Mouse (Mus musculus): ENCODE measurements around the gene Olfr372.

Olfr372 gene

DNA sequence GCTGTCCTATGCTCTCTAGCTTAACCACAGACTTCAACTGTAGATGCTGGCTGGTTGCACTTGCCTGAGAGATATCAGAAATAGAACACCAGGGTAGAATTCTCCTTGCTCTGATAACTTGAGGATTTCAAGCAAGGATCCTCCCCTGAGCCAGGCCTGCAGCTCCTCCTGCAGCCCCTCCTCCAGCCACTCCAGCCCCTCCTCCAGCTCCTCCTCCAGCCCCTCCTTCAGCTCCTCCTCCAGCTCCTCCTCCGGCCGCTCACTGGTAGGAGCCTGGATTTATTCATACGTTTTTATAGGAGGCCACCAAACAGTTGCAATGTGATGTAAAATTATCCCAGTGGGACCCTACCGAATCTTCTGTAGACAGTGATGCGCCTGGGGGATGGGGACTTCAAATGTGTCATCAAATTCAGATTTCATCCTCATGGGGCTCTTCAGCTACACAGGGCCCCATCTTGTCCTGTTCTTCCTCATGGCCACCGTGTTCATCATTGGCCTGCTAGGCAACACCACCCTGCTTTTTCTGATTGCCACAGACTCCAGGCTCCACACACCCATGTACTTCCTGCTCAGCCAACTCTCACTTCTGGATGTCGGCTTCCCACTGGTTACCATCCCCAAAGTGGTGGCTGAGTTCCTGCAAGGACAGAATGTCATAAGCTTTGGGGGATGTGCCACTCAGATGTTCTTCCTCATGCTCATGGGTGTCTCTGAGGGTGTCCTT, 58.5 kb downstream of the Olfr372 start:
- DNase-seq = peak; percentile 28 to 57

DNA sequence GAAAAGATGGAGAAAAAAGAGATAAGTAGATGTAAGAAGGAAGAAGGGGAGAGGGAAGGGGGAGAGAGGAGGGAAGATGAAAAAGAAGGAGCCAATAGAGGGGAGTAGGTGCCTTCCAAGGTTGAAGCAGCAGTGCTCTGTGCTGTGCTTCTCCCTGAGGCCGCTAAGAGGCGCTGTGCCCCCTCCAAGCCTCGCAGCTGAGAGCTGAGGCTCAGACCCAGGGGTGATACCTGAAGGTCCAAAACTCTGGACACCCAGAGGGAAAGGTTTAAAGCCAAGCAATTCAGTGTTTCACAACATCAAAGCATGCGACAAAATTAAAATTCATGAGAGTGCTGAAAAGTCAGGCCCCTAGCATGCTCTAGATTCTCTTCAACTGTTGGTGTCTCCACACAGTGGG, 64.1 kb downstream of the Olfr372 start:
- peak in 1 of 2 experiments; percentile 24 for DNase-seq

GRCm38 (mm10) chr8:72106740-72107139, 65.7 kb downstream of the Olfr372 start, which contains the start of gene Olfr374:
Gene Olfr374, plus strand, starts transcription at chr8:72107040.
- DNase-seq = no peak

Measured in kidney, postnatal 36 days (tissue).